Mouse (Mus musculus): ENCODE data around the gene Hecw2. TPM values are rescaled to one million over a fixed set of nuclear protein-coding genes. Genes with fewer than 3 reads are reported as not detected.

Gene Hecw2
- polyA plus RNA-seq, 1 experiment = 1.3 TPM

DNA sequence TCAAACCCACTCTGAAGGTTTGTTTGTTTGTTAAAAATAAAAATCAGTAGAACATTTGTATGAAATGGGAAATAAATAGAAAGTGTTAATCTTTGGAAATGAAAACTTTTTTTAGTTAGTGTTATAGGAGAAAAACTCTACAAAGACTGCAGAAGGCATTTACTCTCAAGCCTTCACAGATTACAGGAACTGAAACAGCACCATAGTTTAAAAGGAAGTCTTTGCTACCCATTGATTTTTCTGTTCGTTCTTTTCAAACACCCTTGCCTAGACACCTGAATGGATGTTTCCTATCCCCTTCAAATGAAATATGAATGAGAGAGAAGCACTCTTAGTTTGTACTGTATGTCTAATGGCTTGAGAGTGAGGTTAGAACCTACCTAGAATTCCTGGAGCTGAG, 126.7 kb downstream of the Hecw2 start:
- Histone ChIP-seq H3K36me3 (ENCODE audit: control insufficient read depth, insufficient read depth, low read length) (no peaks in the 10 kb centered on the region), H3K4me1 (ENCODE audit: control insufficient read depth, insufficient read depth, low read length) (no peaks in the 10 kb centered on the region), H3K4me3 (ENCODE audit: control insufficient read depth, low read depth, low read length) (no peak overlapping the region), H3K27me3 (ENCODE audit: control insufficient read depth, insufficient read depth, low read length) (no peaks in the 10 kb centered on the region), H3K27ac (ENCODE audit: control insufficient read depth, insufficient read depth, low read depth, low read length) (no peak overlapping the region)
- no peak for TF ChIP-seq POLR2A (IDR thresholded peaks at IDR 0.05; ENCODE audit: control insufficient read depth, low read depth, low read length)
- TF ChIP-seq CTCF (IDR thresholded peaks at IDR 0.05; ENCODE audit: control insufficient read depth, insufficient read depth, insufficient replicate concordance, low read depth, low read length) = no peak

GRCm38 (mm10) chr1:54065434-54065833, 129.5 kb downstream of the Hecw2 start:
- H3K4me3 ChIP-seq (ENCODE audit: control insufficient read depth, low read depth, low read length) = no peak overlapping the region
- H3K36me3 ChIP-seq (ENCODE audit: control insufficient read depth, insufficient read depth, low read length) = no peaks in the 10 kb centered on the region
- H3K27me3 ChIP-seq (ENCODE audit: control insufficient read depth, insufficient read depth, low read length) = no peaks in the 10 kb centered on the region
- TF ChIP-seq POLR2A (IDR thresholded peaks at IDR 0.05; ENCODE audit: control insufficient read depth, low read depth, low read length) = no peak
- TF ChIP-seq CTCF (IDR thresholded peaks at IDR 0.05; ENCODE audit: control insufficient read depth, insufficient read depth, insufficient replicate concordance, low read depth, low read length) = no peak
- H3K27ac ChIP-seq (ENCODE audit: control insufficient read depth, insufficient read depth, low read depth, low read length) = no peak overlapping the region
- H3K4me1 ChIP-seq (ENCODE audit: control insufficient read depth, insufficient read depth, low read length) = no peaks in the 10 kb centered on the region

DNA sequence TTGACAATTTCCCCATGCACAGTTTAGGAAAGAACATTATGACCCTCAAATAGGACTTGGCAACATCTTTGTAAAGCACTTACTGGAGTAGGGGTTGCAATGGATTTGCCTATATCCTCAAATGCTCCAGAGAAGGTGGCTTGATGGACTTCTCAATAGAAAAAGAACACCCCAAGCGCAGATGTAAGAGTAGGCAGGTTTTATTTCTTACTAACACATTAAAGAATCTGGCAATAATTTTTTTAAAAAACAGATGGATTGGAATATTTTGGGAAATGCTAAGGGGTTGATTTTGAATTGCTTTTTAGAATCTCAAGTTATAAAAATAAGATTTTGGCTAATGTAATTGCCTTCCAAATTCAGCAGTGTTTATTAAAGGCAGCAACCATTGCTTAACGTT, 133.9 kb downstream of the Hecw2 start:
- TF ChIP-seq POLR2A (IDR thresholded peaks at IDR 0.05; ENCODE audit: control insufficient read depth, low read depth, low read length) = no peak
- no peak for TF ChIP-seq CTCF (IDR thresholded peaks at IDR 0.05; ENCODE audit: control insufficient read depth, insufficient read depth, insufficient replicate concordance, low read depth, low read length)
- Histone ChIP-seq H3K27me3 (ENCODE audit: control insufficient read depth, insufficient read depth, low read length) (no peaks in the 10 kb centered on the region), H3K36me3 (ENCODE audit: control insufficient read depth, insufficient read depth, low read length) (no peaks in the 10 kb centered on the region), H3K27ac (ENCODE audit: control insufficient read depth, insufficient read depth, low read depth, low read length) (no peak overlapping the region), H3K4me3 (ENCODE audit: control insufficient read depth, low read depth, low read length) (no peak overlapping the region), H3K4me1 (ENCODE audit: control insufficient read depth, insufficient read depth, low read length) (no peaks in the 10 kb centered on the region)

- Histone ChIP-seq H3K27ac (ENCODE audit: control insufficient read depth, insufficient read depth, low read depth, low read length) (no peak overlapping the region), H3K27me3 (ENCODE audit: control insufficient read depth, insufficient read depth, low read length) (no peaks in the 10 kb centered on the region), H3K36me3 (ENCODE audit: control insufficient read depth, insufficient read depth, low read length) (no peaks in the 10 kb centered on the region), H3K4me1 (ENCODE audit: control insufficient read depth, insufficient read depth, low read length) (no peaks in the 10 kb centered on the region), H3K4me3 (ENCODE audit: control insufficient read depth, low read depth, low read length) (no peak overlapping the region)
- TF ChIP-seq CTCF (IDR thresholded peaks at IDR 0.05; ENCODE audit: control insufficient read depth, insufficient read depth, insufficient replicate concordance, low read depth, low read length) (no peak), POLR2A (IDR thresholded peaks at IDR 0.05; ENCODE audit: control insufficient read depth, low read depth, low read length) (no peak)
These were observed 135.2 kb downstream of the Hecw2 start for GRCm38 (mm10) chr1:54059731-54060130.

DNA sequence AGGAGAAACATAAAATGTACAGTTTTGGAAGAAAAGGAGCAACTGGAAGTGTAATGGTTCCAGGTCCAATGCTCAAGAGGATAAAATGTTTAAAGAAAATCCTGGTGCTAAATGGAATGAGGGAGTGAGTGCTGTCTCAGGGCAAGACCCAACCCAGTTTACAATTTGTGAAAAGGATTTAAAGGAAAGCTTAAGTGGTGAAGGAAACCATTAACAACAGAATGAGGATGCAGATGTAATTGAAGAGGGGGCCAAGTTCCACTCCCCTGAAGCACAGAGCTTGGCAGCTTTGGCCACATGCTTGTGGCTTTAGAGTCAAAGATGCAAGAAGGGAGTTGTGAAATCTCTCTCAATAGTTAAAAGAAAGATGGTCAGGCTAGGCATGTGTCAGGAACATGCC, 142.2 kb downstream of the Hecw2 start:
- H3K27ac ChIP-seq (ENCODE audit: control insufficient read depth, insufficient read depth, low read depth, low read length) = no peak overlapping the region
- H3K36me3 ChIP-seq (ENCODE audit: control insufficient read depth, insufficient read depth, low read length) = no peaks in the 10 kb centered on the region
- TF ChIP-seq POLR2A (IDR thresholded peaks at IDR 0.05; ENCODE audit: control insufficient read depth, low read depth, low read length) (no peak), CTCF (IDR thresholded peaks at IDR 0.05; ENCODE audit: control insufficient read depth, insufficient read depth, insufficient replicate concordance, low read depth, low read length) (no peak)
- no peak overlapping the region for H3K4me3 ChIP-seq (ENCODE audit: control insufficient read depth, low read depth, low read length)
- H3K27me3 ChIP-seq (ENCODE audit: control insufficient read depth, insufficient read depth, low read length) = no peaks in the 10 kb centered on the region
- H3K4me1 ChIP-seq (ENCODE audit: control insufficient read depth, insufficient read depth, low read length) = no peaks in the 10 kb centered on the region

GRCm38 (mm10) chr1:54046923-54047322, 148.0 kb downstream of the Hecw2 start:
- no peak overlapping the region for H3K4me3 ChIP-seq (ENCODE audit: control insufficient read depth, low read depth, low read length)
- TF ChIP-seq POLR2A (IDR thresholded peaks at IDR 0.05; ENCODE audit: control insufficient read depth, low read depth, low read length) (no peak), CTCF (IDR thresholded peaks at IDR 0.05; ENCODE audit: control insufficient read depth, insufficient read depth, insufficient replicate concordance, low read depth, low read length) (no peak)
- H3K36me3 ChIP-seq (ENCODE audit: control insufficient read depth, insufficient read depth, low read length) = no peaks in the 10 kb centered on the region
- no peak overlapping the region for H3K27ac ChIP-seq (ENCODE audit: control insufficient read depth, insufficient read depth, low read depth, low read length)
- no peaks in the 10 kb centered on the region for H3K27me3 ChIP-seq (ENCODE audit: control insufficient read depth, insufficient read depth, low read length)
- no peaks in the 10 kb centered on the region for H3K4me1 ChIP-seq (ENCODE audit: control insufficient read depth, insufficient read depth, low read length)

DNA sequence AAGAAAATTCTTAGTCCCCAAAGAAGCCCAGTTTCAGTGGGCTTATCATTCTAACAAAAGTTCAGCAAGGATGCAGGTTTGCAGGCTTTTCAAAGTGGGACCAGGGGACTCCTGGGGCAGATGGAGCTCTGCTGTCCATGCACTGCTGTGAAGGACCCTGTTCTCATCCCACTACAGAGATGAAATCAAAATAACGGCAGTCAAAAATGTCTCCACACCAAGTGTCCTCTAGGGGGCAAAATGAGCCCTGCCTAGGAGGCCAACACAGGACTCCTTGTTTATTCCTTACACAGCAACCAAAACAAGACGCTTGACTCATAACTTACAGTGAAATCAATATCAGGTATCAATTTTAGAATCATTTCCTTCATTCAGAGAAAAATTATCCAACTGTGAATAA, 155.9 kb downstream of the Hecw2 start:
- Histone ChIP-seq H3K27me3 (ENCODE audit: control insufficient read depth, insufficient read depth, low read length) (no peaks in the 10 kb centered on the region), H3K27ac (ENCODE audit: control insufficient read depth, insufficient read depth, low read depth, low read length) (no peak overlapping the region), H3K36me3 (ENCODE audit: control insufficient read depth, insufficient read depth, low read length) (no peaks in the 10 kb centered on the region), H3K4me3 (ENCODE audit: control insufficient read depth, low read depth, low read length) (no peak overlapping the region), H3K4me1 (ENCODE audit: control insufficient read depth, insufficient read depth, low read length) (no peaks in the 10 kb centered on the region)
- TF ChIP-seq POLR2A (IDR thresholded peaks at IDR 0.05; ENCODE audit: control insufficient read depth, low read depth, low read length) (no peak), CTCF (IDR thresholded peaks at IDR 0.05; ENCODE audit: control insufficient read depth, insufficient read depth, insufficient replicate concordance, low read depth, low read length) (no peak)

DNA sequence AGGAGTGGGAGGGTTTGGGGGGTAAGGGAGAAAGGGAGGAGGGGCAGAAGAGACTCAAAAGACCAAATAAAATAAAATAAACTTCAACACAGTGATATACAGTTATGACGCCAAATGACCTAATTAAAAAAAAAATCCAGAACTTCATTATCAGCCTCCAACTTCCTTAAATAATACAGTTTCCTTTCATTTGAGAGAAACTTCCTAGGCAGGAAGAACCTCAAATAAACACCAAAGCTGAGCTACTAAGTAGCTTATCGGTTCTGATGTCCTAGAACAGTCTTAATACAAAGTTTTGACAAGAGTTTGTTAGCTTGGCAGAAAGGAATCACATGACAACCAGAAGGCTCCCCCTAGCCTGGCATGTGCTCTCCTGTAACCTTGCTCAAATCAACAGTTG, 177.3 kb downstream of the Hecw2 start:
- no peak overlapping the region for H3K4me3 ChIP-seq (ENCODE audit: control insufficient read depth, low read depth, low read length)
- TF ChIP-seq POLR2A (IDR thresholded peaks at IDR 0.05; ENCODE audit: control insufficient read depth, low read depth, low read length) (no peak), CTCF (IDR thresholded peaks at IDR 0.05; ENCODE audit: control insufficient read depth, insufficient read depth, insufficient replicate concordance, low read depth, low read length) (no peak)
- no peaks in the 10 kb centered on the region for H3K27me3 ChIP-seq (ENCODE audit: control insufficient read depth, insufficient read depth, low read length)
- H3K4me1 ChIP-seq (ENCODE audit: control insufficient read depth, insufficient read depth, low read length) = no peaks in the 10 kb centered on the region
- H3K36me3 ChIP-seq (ENCODE audit: control insufficient read depth, insufficient read depth, low read length) = no peaks in the 10 kb centered on the region
- no peak overlapping the region for H3K27ac ChIP-seq (ENCODE audit: control insufficient read depth, insufficient read depth, low read depth, low read length)

All from testis, adult 2 months (tissue).